Mouse (Mus musculus): Measurements from ENCODE around the gene Ankrd35. TPM values are rescaled to one million over a fixed set of nuclear protein-coding genes. Genes with fewer than 3 reads are reported as not detected.
"Not testable (repeated sequence)": the region's sequence is repeated elsewhere in the genome, so short reads cannot be mapped to it uniquely, and the experiment has no call there.

Ankrd35 gene
- total RNA-seq, 2 experiments from 2014 or later: 6.4 to 6.5 TPM

- no peak for DNase-seq (ENCODE audit: low spot score in 2 of 2)
Observed at GRCm38 (mm10) chr3:96701003-96701402, 31.1 kb downstream of the Ankrd35 start.

GRCm38 (mm10) chr3:96704778-96705177 lies 34.8 kb downstream of the Ankrd35 start:
- DNase-seq (ENCODE audit: low spot score in 2 of 2): no peak

GRCm38 (mm10) chr3:96706217-96706616 lies 36.3 kb downstream of the Ankrd35 start:
- DNase-seq (ENCODE audit: low spot score in 2 of 2): no peak

- no peak for DNase-seq (ENCODE audit: low spot score in 2 of 2)
Observed at GRCm38 (mm10) chr3:96706984-96707383, 37.1 kb downstream of the Ankrd35 start.

GRCm38 (mm10) chr3:96707903-96708683 lies 38.2 kb downstream of the Ankrd35 start, which contains the start of gene Nudt17:
TSS of gene Nudt17 (minus strand) at chr3:96708562.
- peak; percentile 81 to 82 for DNase-seq (ENCODE audit: low spot score in 2 of 2)

- DNase-seq (ENCODE audit: low spot score in 2 of 2): no peak
Observed at GRCm38 (mm10) chr3:96708684-96709064, 38.7 kb downstream of the Ankrd35 start.

GRCm38 (mm10) chr3:96714286-96714685 lies 44.4 kb downstream of the Ankrd35 start:
- DNase-seq (ENCODE audit: low spot score in 2 of 2): no peak

- DNase-seq (ENCODE audit: low spot score in 2 of 2): no peak
Observed at GRCm38 (mm10) chr3:96715854-96716253, 45.9 kb downstream of the Ankrd35 start.

GRCm38 (mm10) chr3:96719173-96719572 lies 49.2 kb downstream of the Ankrd35 start:
- DNase-seq (ENCODE audit: low spot score in 2 of 2): peak in 1 of 2 experiments; percentile 48

GRCm38 (mm10) chr3:96727343-96727827 lies 57.5 kb downstream of the Ankrd35 start, which contains the start of the genes Polr3c and Rnf115:
TSS of gene Polr3c (minus strand) at chr3:96727628.
TSS of gene Rnf115 (plus strand) at chr3:96727664.
- peak; percentile 91 to 95 for DNase-seq (ENCODE audit: low spot score in 2 of 2)

GRCm38 (mm10) chr3:96727828-96728633 lies 58.1 kb downstream of the Ankrd35 start:
- peak in 1 of 2 experiments; percentile 34 for DNase-seq (ENCODE audit: low spot score in 2 of 2)

GRCm38 (mm10) chr3:96728634-96729402 lies 58.9 kb downstream of the Ankrd35 start:
- DNase-seq (ENCODE audit: low spot score in 2 of 2): no peak

- DNase-seq (ENCODE audit: low spot score in 2 of 2): no peak
Observed at GRCm38 (mm10) chr3:96729403-96729784, 59.5 kb downstream of the Ankrd35 start.

GRCm38 (mm10) chr3:96730785-96731184 lies 60.9 kb downstream of the Ankrd35 start:
- no peak for DNase-seq (ENCODE audit: low spot score in 2 of 2)

GRCm38 (mm10) chr3:96733984-96734383 lies 64.1 kb downstream of the Ankrd35 start:
- no peak for DNase-seq (ENCODE audit: low spot score in 2 of 2)

GRCm38 (mm10) chr3:96735200-96735599 lies 65.3 kb downstream of the Ankrd35 start:
- DNase-seq (ENCODE audit: low spot score in 2 of 2): peak in 1 of 2 experiments; percentile 43

- DNase-seq (ENCODE audit: low spot score in 2 of 2): no peak
Observed at GRCm38 (mm10) chr3:96737013-96737740, 67.2 kb downstream of the Ankrd35 start.

GRCm38 (mm10) chr3:96737995-96738394 lies 68.1 kb downstream of the Ankrd35 start:
- no peak for DNase-seq (ENCODE audit: low spot score in 2 of 2)

GRCm38 (mm10) chr3:96740279-96740678 lies 70.3 kb downstream of the Ankrd35 start:
- DNase-seq (ENCODE audit: low spot score in 2 of 2): not testable (repeated sequence)

All from layer of hippocampus, postnatal 14 days (tissue).